Mouse (Mus musculus): Measurements from ENCODE around the gene Cdk2.

GRCm38 (mm10) chr10:128731992-128732391 lies 27.2 kb upstream of the Cdk2 start:
- TF ChIP-seq POLR2A (IDR thresholded peaks at IDR 0.05; ENCODE audit: insufficient read depth, low read depth, low read length) (no peak), CTCF (IDR thresholded peaks at IDR 0.05; ENCODE audit: insufficient read depth, low read depth, low read length) (no peak)
